Mouse (Mus musculus) hindbrain, embryonic 15.5 days (tissue): ENCODE data around the gene 4930404H24Rik. TPM values are rescaled to one million over a fixed set of nuclear protein-coding genes. Genes with fewer than 3 reads are reported as not detected.

ENCODE experiments used
- ATAC-seq: fragments of 200-750 bp; cut with Nextera tagmentation; 2 replicates; pipeline ENCODE4 v1.8.0; 2017; ENCODE audit warnings: low read depth, moderate number of reproducible peaks, moderate TSS enrichment; ENCODE audit not compliant: low FRiP score
- H3K27ac ChIP-seq: fragments of 300-500 bp; sonication (generic); replicated peaks from 2 replicates; pipeline ENCODE4 v1.5.1; 2015; ENCODE audit warnings: mild to moderate bottlenecking, inconsistent platforms
- H3K27me3 ChIP-seq: fragments of 300-500 bp; sonication (generic); 2 replicates; pipeline ENCODE4 v1.6.1; 2015; ENCODE audit warnings: control low read depth, inconsistent platforms
- H3K36me3 ChIP-seq: fragments of 300-500 bp; sonication (generic); 2 replicates; pipeline ENCODE4 v1.6.1; 2015; ENCODE audit warnings: control low read depth, inconsistent platforms
- H3K4me1 ChIP-seq: fragments of 300-500 bp; sonication (generic); replicated peaks from 2 replicates; pipeline ENCODE4 v1.6.1; 2015; ENCODE audit warnings: control low read depth, inconsistent platforms
- H3K4me2 ChIP-seq: fragments of 300-500 bp; sonication (generic); 2 replicates; pipeline ENCODE4 v1.6.1; 2015; ENCODE audit warnings: moderate library complexity, mild to moderate bottlenecking, inconsistent platforms
- H3K4me3 ChIP-seq: fragments of 300-500 bp; sonication (generic); 2 replicates; pipeline ENCODE4 v1.5.1; 2015; ENCODE audit warnings: mild to moderate bottlenecking, inconsistent platforms
- H3K9ac ChIP-seq: fragments of 300-500 bp; sonication (generic); 2 replicates; pipeline ENCODE4 v1.6.1; 2015; ENCODE audit warnings: inconsistent platforms
- H3K9me3 ChIP-seq: fragments of 300-500 bp; sonication (generic); 2 replicates; pipeline ENCODE4 v1.6.1; 2016; ENCODE audit warnings: control low read depth, inconsistent platforms
- WGBS: fragments of 180-500 bp; shearing (Covaris S2); methylation state at CpG from one replicate; pipeline ENCODE4 v1.1.7; 2015; 5-methylcytosine and 5-hydroxymethylcytosine counted together
- polyA plus RNA-seq: library from polyadenylated mRNA; unstranded; fragments of >200 nt; fragmentation: Nextera tagmentation; extraction: Ambion mirVana; gene quantifications from 2 replicates; pipeline ENCODE4 v1.2.1, GENCODE M21; 2015

4930404H24Rik gene
- polyA plus RNA-seq, 1 experiment from 2014 or later: not detected

GRCm38 (mm10) chr2:153515582-153515981, 23.0 kb downstream of the 4930404H24Rik start:
- ATAC-seq: no peak
- no peaks in the 10 kb centered on the region for H3K36me3 ChIP-seq

GRCm38 (mm10) chr2:153516961-153517360, 24.4 kb downstream of the 4930404H24Rik start:
- Histone ChIP-seq H3K4me2 (no peak overlapping the region), H3K9me3 (no peaks in the 10 kb centered on the region), H3K9ac (no peak overlapping the region), H3K4me3 (no peak overlapping the region), H3K27me3 (no peaks in the 10 kb centered on the region), H3K36me3 (no peaks in the 10 kb centered on the region), H3K27ac (no peak overlapping the region), H3K4me1 (peaks cover 19% of the 10 kb centered on the region)
- 49% methylated on average over 4 of the region's 4 CpGs for WGBS
- ATAC-seq: no peak

More at GRCm38 (mm10) chr2:153515582-153515981, 23.0 kb downstream of the 4930404H24Rik start:
- 83% methylated on average over 6 of the region's 6 CpGs for WGBS
- H3K9me3 ChIP-seq: no peaks in the 10 kb centered on the region
- no peak overlapping the region for H3K27ac ChIP-seq
- H3K27me3 ChIP-seq: no peaks in the 10 kb centered on the region
- H3K9ac ChIP-seq: no peak overlapping the region
- H3K4me3 ChIP-seq: no peak overlapping the region
- H3K4me2 ChIP-seq: no peak overlapping the region
- H3K4me1 ChIP-seq: peaks cover 31% of the 10 kb centered on the region

- no peak overlapping the region for H3K4me3 ChIP-seq
- H3K9ac ChIP-seq: no peak overlapping the region
- no peaks in the 10 kb centered on the region for H3K9me3 ChIP-seq
- no peak for ATAC-seq
- H3K27me3 ChIP-seq: no peaks in the 10 kb centered on the region
- H3K36me3 ChIP-seq: no peaks in the 10 kb centered on the region
- peaks cover 33% of the 10 kb centered on the region for H3K4me1 ChIP-seq
- H3K4me2 ChIP-seq: no peak overlapping the region
- no peak overlapping the region for H3K27ac ChIP-seq
- 83% methylated on average over 9 of the region's 9 CpGs for WGBS
These were observed 27.5 kb downstream of the 4930404H24Rik start for GRCm38 (mm10) chr2:153520057-153520456.

GRCm38 (mm10) chr2:153522270-153522669, 29.7 kb downstream of the 4930404H24Rik start:
- no peak overlapping the region for H3K9ac ChIP-seq
- H3K9me3 ChIP-seq: no peaks in the 10 kb centered on the region
- ATAC-seq: no peak
- H3K4me1 ChIP-seq: peaks cover 47% of the 10 kb centered on the region
- no peaks in the 10 kb centered on the region for H3K36me3 ChIP-seq
- no peak overlapping the region for H3K4me3 ChIP-seq
- 26% methylated on average over 4 of the region's 4 CpGs for WGBS
- H3K4me2 ChIP-seq: no peak overlapping the region
- H3K27ac ChIP-seq: no peak overlapping the region
- no peaks in the 10 kb centered on the region for H3K27me3 ChIP-seq

GRCm38 (mm10) chr2:153523143-153523542, 30.6 kb downstream of the 4930404H24Rik start:
- no peak overlapping the region for H3K27ac ChIP-seq
- no peak overlapping the region for H3K4me3 ChIP-seq
- no peak for ATAC-seq
- H3K4me1 ChIP-seq: peaks cover 53% of the 10 kb centered on the region
- H3K4me2 ChIP-seq: no peak overlapping the region
- WGBS: 77% methylated on average over 9 of the region's 9 CpGs
- no peaks in the 10 kb centered on the region for H3K9me3 ChIP-seq
- H3K36me3 ChIP-seq: no peaks in the 10 kb centered on the region
- no peaks in the 10 kb centered on the region for H3K27me3 ChIP-seq
- no peak overlapping the region for H3K9ac ChIP-seq

- no peak overlapping the region for H3K27ac ChIP-seq
- no peak overlapping the region for H3K4me2 ChIP-seq
- no peaks in the 10 kb centered on the region for H3K27me3 ChIP-seq
- H3K9ac ChIP-seq: no peak overlapping the region
- H3K36me3 ChIP-seq: no peaks in the 10 kb centered on the region
- H3K4me1 ChIP-seq: peaks cover 57% of the 10 kb centered on the region
- no peak for ATAC-seq
- WGBS: 79% methylated on average over 12 of the region's 12 CpGs
- no peak overlapping the region for H3K4me3 ChIP-seq
- no peaks in the 10 kb centered on the region for H3K9me3 ChIP-seq
These were observed 31.1 kb downstream of the 4930404H24Rik start for GRCm38 (mm10) chr2:153523656-153524055.

- WGBS: 70% methylated on average over 2 of the region's 2 CpGs
- Histone ChIP-seq H3K4me2 (no peak overlapping the region), H3K4me3 (no peak overlapping the region), H3K27ac (no peak overlapping the region), H3K4me1 (peaks cover 57% of the 10 kb centered on the region), H3K9me3 (no peaks in the 10 kb centered on the region), H3K27me3 (no peaks in the 10 kb centered on the region), H3K9ac (no peak overlapping the region), H3K36me3 (no peaks in the 10 kb centered on the region)
- no peak for ATAC-seq
These were observed 32.1 kb downstream of the 4930404H24Rik start for GRCm38 (mm10) chr2:153524727-153525126.

- Histone ChIP-seq H3K4me2 (peak overlapping the region; percentile 9; the same call in 1 of the 2 replicates), H3K36me3 (no peaks in the 10 kb centered on the region), H3K27ac (no peak overlapping the region), H3K9ac (no peak overlapping the region), H3K4me3 (no peak overlapping the region), H3K27me3 (no peaks in the 10 kb centered on the region), H3K9me3 (no peaks in the 10 kb centered on the region), H3K4me1 (peaks cover 64% of the 10 kb centered on the region)
- ATAC-seq: no peak
- WGBS: 17% methylated on average over 10 of the region's 10 CpGs
These were observed 33.3 kb downstream of the 4930404H24Rik start for GRCm38 (mm10) chr2:153525906-153526311.

- Histone ChIP-seq H3K9me3 (no peaks in the 10 kb centered on the region), H3K4me3 (peak overlapping the region; percentile 98), H3K27ac (peak overlapping the region; percentile 89), H3K27me3 (no peaks in the 10 kb centered on the region), H3K36me3 (no peaks in the 10 kb centered on the region), H3K4me1 (peaks cover 63% of the 10 kb centered on the region), H3K4me2 (peak overlapping the region; percentile 93), H3K9ac (peak overlapping the region; percentile 86)
- 35% methylated on average over 9 of the region's 9 CpGs for WGBS
- no peak for ATAC-seq
These were observed 34.4 kb downstream of the 4930404H24Rik start for GRCm38 (mm10) chr2:153526850-153527530.

GRCm38 (mm10) chr2:153527580-153528531, 35.3 kb downstream of the 4930404H24Rik start:
- H3K9ac ChIP-seq: peak overlapping the region; percentile 86
- H3K36me3 ChIP-seq: no peaks in the 10 kb centered on the region
- WGBS: 3% methylated on average over 56 of the region's 85 CpGs
- H3K27me3 ChIP-seq: no peaks in the 10 kb centered on the region
- H3K4me1 ChIP-seq: peaks cover 55% of the 10 kb centered on the region
- H3K9me3 ChIP-seq: no peaks in the 10 kb centered on the region
- peak; percentile 32 for ATAC-seq
- H3K27ac ChIP-seq: peak overlapping the region; percentile 89
- H3K4me2 ChIP-seq: peak overlapping the region; percentile 93
- H3K4me3 ChIP-seq: peak overlapping the region; percentile 98

- no peaks in the 10 kb centered on the region for H3K27me3 ChIP-seq
- peak overlapping the region; percentile 93 for H3K4me2 ChIP-seq
- H3K27ac ChIP-seq: peak overlapping the region; percentile 89
- peak overlapping the region; percentile 98 for H3K4me3 ChIP-seq
- no peaks in the 10 kb centered on the region for H3K9me3 ChIP-seq
- no peaks in the 10 kb centered on the region for H3K36me3 ChIP-seq
- peaks cover 45% of the 10 kb centered on the region for H3K4me1 ChIP-seq
- WGBS: 1% methylated on average over 16 of the region's 70 CpGs
- H3K9ac ChIP-seq: peak overlapping the region; percentile 86
- peak; percentile 49 for ATAC-seq
These were observed 36.2 kb downstream of the 4930404H24Rik start for GRCm38 (mm10) chr2:153528571-153529364.
